Mouse (Mus musculus) telencephalon, adult 2 months (tissue): ENCODE measurements around the gene Itga11.
"Not testable (repeated sequence)": the region's sequence is repeated elsewhere in the genome, so short reads cannot be mapped to it uniquely, and the experiment has no call there.

ENCODE experiments used
- DNase-seq: peaks from one replicate; pipeline ENCODE4 v3.0.0-alpha.2; 2011; ENCODE audit warnings: low read depth, low spot score

Gene Itga11

DNA sequence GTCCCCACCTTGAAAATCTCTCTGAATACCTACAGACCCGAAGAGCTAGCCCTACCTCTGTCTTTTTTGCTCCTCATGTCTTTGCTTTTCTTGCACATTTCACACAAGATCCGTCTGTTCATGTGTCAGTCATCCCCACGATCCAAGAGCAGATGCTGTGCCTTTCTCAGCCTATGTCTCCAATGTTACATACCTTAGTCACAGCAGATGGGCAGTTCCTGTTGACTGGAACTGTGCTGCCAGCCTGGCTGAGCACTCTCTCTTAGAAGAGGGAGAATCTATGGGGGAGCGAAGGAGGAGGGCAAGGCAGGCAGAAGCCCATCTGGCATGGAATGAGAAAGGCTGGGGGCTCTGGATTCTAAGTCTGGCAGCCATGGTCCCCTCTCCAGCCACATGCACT lies 87.7 kb downstream of the Itga11 start:
- DNase-seq, result peak; percentile 67

DNA sequence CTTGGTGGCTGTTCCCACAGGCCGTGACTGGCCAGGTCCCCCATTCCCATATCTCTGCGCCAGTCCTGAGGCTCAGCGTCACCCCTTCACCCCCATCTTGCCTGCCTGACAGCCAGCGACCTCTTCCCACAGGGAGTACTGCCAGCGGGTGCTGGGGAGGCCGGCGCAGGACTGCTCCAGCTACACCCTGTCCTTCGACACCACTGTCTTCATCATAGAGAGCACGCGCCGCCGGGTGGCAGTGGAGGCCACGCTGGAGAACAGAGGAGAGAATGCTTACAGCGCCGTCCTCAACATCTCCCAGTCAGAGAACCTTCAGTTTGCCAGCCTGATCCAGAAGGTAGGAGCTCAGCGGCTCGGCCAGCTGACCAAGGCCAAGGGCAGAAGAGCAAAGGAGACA lies 89.8 kb downstream of the Itga11 start:
- no peak for DNase-seq

DNA sequence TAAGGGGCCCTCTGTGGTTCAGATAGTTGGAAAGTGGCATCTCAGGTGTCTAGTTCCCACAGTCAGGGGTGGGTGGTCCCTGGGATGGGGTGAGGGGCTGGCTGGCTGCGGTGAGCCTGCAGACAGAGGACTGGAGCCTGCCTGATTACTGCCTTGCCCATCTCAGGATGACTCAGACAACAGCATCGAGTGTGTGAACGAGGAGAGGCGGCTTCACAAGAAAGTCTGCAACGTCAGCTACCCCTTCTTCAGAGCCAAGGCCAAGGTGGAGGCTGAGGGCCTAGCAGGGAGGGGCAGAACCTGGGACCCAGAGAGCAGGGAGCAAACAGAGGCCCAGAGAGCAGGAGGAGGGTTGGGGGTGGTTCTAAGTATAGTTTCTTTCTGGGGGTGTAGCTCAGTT lies 90.7 kb downstream of the Itga11 start:
- no peak for DNase-seq

DNA sequence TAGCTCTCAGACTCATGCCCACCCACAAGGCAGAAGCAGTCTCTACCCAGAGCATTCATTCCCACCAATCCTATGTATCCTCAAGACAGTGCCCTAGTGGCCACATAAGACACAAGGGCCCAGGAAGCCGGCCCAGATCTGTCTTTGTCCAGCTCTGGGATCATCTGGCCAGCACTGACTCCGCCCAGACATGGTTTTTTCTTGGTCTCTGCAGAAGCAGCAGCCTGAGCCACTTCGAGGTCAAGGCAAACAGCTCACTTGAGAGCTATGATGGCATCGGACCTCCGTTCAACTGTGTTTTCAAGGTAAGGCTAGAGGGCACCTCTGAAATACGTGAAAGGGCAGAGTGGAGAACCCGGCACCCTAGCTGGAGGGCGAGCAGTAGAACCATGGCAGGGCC lies 95.1 kb downstream of the Itga11 start:
- no peak for DNase-seq

DNA sequence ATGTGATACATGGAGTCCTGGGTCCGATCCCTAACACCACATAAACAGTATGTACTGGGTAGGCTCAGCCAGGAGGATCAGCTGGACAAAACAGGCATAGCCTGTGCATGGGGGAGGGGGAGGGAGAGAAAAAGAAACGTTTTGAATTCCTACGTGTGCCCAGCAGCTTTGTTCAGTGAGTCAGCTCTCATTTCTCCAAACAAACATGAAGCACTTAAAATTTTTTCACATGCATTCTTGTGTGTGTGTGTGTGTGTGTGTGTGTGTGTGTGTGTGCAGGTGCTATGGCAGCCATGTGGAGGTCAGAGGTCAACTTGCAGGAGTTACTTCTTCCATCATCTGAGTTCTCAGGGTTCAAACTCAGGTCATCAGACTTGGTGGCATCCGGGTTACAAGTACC lies 97.8 kb downstream of the Itga11 start:
- DNase-seq, result no peak

DNA sequence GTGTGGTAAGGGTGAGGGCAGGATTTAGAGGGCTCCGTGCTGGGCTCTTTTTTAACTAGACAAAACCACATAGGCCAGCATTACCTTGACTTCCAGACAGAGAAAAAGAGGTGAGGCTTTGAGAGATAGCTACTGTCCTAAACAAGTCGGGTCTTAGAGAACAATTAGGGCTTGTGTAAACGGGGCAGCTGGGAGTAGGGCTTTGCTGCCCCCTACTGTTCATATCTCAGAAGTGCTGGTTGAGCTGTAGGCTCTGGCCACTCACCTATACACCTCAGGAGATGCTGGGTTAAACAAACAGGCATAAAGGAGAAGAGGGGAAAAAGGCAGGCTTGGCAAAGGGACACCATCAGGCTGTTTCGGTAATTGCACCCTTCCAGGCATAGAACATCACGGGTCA lies 99.8 kb downstream of the Itga11 start:
- no peak for DNase-seq

DNA sequence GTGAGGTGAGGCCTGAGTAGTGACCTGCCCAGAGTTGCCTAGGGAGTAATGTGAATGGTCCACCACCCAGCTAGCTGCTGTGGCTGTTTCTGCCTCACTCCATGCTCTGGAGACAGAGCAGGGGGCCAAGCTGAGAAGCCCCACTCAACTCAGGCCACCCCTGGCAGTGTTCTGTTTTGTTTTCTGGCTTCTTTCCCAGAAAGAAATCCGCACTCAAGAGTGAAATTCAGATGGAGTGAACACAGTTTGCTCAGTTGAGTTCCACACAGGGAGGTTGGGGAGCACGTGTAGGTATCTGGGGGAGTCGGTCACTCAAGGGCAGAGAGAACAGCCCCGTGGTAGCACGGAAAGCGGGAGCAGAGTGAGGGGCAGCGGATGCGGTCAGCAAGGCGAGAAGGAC lies 101.1 kb downstream of the Itga11 start:
- no peak for DNase-seq

DNA sequence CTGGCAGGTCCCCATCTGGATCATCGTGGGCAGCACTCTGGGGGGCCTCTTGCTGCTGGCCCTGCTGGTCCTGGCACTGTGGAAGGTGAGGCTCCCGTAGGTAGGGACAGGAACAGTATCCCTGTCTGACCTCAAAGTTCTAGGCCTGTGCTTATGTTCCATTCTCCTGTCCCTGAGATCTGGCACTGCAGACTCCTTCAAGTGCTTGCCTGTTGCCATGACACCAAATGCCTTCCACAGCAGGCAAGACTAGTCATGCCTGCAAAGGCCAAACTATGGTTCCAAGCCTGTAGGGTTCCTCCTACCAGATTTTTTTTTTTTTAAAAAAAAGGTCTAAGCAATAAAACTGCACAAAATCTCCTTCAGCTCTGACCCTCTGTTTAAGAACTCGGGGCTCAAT lies 104.3 kb downstream of the Itga11 start:
- peak; percentile 55 for DNase-seq

DNA sequence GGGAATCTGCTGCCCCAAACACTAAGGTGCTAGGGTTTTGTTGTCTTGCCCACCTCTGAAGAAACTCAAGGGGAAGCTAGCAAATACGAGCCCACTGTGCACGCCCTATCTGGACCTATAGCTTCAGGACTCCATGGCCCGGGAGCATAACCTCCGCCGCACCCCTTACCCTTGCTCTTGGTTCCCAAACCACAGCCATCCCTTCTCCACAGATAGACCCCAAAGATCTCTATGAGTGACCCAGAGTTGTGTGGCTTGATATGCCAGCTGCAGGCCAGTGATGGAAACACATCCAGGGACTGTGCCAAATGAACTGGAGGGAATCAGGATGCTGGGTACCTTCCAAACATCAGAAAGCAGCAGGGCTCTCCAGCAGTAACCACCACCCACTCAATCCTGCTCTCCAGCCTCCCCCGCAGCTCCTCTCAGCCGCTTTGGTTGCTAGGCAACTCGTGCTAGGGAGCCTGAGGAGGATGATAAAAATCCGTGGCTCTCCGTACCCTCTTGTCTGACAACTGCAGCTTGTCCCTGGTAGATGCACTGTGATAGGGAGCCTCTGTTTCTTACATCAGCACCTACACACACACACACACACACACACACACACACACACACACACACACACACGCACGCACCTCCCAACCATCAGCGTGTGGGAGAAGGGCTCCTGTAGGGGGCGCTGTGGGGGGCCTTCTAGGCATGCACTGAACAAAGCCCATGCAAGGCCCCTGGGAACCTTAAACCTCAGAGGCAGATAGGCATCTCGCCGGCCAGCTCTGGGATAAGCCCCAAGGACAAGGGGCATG lies 105.6 kb downstream of the Itga11 start:
- peak; percentile 95 for DNase-seq

DNA sequence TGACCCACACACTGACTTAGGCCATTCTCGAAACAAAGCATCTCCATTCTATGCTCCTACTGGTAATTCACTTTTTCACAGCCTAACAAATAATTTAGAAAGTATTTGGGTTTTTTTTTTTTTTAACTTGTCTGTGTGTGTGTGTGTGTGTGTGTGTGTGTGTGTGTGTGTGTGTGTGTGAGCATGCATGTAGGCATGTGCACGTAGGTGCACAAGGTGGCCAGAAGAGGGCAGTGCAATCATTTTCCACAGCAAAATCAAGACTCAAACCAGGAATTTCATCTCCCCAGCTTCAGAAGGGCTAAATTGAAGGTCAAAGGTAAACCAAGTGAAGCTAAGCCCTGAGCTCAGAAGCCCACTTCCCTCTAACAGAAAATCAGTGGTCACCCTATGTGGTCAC lies 106.6 kb downstream of the Itga11 start:
- DNase-seq, result no peak

DNA sequence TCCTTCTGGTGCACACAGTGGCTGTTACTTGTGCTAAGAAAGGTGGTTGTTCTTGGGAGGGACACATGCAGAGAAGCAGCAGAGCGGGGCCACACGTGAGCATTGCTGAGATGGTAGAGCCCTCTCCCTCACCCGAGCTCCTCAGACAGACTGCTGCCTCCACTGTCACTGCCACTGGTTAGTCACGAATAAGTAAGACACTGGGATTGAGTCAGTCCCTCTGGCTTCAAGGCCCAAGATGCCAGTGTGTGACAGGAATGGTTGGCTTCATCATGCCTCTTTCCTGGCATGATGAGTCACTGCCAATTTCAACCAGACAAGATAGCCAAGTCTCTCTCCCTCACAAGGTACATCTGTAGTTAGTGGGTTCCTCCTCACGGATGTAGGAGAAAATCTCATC lies 109.1 kb downstream of the Itga11 start:
- DNase-seq, result peak; percentile 67

DNA sequence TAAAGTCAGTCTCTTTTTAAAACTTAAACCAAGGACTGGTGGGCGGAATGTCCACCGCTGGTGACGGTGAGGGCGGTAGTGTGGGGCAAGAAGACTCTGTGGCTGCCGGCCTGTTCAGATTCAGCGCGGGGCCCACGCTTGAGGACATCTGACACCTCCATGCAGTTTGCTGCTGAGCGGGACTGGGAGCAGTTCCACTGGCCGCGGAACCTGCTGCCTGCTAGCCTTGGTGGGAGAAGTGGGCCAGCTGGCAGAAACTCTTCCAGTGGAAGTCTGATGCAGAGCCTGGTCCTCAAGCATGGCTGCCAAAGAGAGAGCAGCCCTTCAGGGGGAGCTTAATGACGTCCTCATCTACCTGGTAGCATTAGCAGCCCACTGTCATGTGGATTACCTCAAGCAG lies 112.2 kb downstream of the Itga11 start:
- no peak for DNase-seq

DNA sequence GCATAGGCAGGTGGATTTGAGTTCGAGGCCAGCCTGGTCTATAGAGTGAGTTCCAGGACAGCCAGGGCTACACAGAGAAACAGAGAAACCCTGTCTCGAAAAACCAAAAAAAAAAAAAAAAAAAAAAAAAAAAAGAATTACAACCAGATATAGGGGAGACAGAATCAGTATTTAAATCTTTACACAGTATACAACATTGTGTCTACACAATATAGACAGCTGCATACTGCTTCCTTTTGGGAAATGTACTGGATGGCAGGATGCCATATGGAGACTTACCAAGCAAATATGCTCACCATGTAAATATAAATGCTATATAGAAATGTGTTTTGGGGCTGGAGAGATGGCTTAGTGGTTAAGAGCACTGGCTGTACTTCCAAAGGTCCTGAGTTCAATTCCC lies 121.6 kb downstream of the Itga11 start:
- not testable (repeated sequence) for DNase-seq

DNA sequence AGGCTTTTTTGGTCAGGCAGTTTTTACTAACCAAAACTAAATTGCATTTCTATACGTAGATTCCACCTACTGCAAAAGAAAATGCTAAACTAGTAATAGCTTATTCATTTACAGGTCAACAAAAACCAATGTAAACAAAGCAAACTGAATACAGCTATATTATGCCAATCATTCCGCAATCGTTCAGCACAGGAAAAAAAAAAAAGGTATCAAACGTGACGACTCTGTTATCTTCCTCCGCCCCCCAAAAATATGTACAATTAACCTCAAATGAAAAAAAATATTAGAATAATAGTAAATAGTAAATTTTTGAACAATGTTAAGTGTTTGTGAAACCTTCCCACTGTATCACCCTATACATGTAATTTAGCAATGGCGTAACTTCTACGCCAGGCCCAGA lies 132.5 kb downstream of the Itga11 start:
- no peak for DNase-seq

DNA sequence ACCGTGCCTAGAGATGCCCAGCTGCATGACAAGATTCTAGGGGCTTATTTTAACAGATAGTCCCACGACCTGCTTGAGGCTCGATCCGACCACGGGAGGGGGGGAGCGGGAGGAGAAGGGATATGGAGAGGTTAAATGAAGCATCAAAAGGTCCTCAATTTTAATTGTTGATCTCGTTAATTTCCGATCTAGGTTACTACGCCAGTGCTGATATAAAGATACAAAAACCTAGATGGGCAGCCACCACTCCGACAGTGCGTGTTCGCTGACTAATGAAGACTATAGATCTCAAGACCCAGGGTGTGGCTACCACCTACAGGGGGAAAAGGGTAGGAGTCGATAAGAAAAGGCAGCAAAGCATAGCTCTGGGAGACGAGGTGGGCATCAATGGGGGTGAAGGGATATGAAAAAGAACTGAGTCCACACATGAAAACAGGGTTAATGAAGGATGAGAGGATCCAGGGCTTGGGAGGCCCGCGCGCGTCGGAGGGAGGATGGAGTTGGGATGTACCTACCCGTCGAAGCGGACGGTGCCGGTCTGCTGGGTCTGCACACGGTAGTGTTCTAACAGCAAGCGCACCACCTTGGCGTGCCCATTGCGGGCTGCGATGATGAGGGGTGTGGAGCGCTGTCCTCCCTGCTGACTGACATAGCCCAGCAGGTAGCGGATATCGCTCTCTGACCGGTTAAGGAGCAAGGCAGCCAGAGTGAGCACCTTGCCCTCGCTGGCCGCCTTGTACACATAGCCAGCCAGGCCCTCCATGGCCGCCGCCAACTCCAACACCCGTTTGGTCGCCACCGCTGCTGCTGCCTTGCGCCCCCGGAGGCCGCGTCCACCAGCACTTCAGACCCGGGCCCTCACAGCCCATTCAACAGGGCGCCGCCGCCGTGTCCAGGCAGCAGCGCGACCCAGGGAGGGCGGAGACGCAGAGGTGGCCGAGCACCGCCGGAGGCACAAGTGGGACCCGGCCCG lies 133.2 kb downstream of the Itga11 start:
- no peak for DNase-seq

DNA sequence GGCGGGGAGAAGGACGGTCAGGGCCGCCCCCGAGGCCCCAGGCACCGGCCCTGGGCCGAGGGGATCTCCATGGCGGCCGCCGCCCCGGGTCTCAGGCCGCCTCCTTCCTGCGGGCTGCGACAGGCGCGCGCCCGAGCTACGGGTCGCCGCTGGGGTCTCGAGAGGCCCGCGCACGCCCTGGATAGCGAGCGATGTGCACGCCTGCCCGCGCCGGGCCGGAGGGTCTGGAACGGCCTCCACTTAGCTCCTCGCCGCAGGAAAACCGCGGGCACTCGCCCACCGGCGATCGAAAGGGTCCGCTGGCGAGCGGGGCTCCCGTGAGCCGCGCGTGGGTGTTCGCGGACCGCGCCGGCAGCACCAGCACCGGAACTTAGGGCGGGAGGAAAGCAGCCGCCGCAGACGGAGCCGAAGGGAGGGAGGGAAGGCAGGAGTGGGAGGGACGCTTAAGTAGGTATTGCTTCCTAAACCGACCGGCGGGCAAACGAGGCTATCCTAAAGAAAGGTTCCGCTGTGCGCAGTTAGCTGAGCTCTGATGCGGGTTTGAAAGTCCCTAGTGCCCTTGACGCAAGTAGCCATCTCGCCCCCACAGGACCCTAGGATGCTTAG lies 134.0 kb downstream of the Itga11 start, which contains the start of gene Fem1b:
Gene Fem1b (minus strand): TSS at position 419 of the 606 bp plus-strand sequence.
- DNase-seq, result peak; percentile 95

DNA sequence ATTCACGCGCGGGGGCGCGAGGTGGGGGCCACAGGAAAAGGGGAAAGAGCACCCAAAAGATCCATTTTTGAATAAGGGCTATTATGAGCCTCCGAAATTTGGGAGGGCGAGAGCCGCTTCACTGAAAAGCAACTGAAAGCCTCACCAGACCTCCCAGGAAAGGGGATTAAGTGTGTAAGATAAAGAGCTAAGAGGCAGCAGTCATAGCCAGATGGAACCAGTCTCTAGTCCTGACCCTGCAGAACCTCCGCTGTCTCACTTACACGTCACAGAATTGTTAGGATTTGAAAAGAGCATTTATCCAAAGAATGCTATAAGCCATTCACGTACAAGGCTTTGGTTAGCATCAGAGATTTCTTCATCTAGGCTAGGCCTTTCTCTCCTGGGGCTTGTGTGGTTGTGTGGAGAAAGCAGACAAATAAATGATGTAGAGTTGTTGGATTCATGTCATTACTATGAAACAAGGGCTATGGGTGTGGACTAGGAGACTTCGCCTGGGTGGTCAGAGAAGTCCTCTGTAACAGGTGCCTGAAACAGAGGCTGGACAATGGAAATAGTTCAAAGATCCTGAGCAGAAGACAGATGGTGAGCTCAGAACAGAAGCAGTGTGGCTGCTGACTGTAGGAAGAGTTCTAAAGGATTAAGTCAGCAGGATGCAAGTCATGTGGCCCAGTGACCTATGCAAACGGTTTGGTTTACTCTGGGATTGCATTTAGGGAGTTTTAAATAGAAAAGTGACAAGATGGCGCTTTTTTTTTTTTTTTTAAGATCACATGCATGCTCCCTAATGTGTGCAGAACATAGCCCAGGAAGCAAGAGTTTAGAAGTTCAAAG lies 134.8 kb downstream of the Itga11 start:
- no peak for DNase-seq

DNA sequence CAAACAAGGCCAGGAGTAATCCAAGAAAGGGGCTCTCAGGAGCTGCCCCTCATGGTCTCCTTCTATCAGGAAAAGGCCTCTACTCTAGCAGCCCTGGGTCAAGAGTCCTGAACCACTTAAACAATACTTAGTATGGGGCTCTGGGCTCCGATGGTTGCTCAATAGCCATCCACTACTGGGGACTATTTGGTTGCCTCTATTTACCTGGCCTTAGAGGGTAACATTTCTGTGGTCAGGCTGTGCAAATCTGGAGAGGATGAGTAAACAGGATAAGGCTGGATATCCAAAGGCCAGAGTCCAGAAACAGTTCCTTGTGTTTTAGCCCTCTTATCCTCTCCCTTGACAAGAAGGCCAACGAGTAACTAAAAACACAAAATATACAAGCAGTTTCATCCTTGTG lies 137.1 kb downstream of the Itga11 start:
- DNase-seq, result no peak

DNA sequence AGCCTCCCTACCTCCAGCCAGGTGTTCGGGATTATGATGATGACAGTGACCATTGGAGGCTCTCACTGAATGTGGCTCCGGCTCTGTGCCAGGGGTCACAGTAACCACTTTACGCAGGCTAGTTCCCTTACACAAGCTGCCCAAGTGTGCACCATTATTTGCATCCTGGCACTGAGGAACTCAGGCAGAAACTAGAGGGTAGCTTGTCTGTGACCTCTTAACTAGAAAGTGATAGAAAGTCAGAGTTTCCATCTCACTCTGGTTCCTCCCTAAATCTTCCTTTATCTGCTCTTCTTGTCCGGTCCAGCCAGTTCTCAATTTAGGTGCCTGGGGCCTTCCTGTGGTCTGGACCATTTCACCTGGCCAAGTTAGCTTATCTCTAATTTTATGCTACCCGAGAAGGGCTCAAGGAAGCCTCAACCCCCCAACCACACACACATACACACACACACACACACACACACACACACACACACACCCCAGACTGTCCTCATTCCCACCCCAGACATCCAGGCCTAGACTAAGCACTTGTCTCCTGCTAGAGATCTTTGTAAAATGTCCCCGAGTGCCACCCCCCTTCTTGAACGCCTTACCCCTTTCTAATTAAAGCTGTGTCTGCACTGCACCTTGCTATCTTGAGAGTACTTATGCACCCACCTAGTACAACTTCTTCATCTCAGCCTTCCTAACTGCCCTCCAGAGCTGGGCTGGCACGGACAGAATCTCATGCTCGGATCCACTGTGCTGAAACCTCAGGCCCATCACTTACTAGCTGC lies 138.9 kb downstream of the Itga11 start:
- DNase-seq, result no peak

DNA sequence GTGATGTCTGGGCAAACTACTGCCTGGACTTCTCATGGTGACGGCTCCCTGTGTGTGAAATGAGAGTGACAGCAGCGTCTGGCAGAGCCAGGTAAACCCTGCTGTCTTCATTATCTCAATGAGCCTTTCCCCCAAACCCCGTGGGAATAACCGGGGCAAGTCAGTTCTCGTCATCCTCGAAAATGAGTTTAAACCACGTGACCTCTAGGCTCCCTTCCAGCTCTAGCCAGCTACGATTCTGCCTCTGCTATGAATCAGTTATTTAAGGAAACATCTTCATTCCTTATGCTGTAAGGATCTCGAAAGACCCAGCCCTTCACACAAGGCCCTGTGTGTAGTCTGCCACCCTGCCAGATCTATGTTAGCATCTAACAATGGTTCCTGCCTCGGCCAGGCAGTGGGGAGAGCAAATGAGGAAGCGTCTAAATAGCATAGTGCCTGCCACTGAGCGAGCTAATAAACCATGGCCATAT lies 139.5 kb downstream of the Itga11 start:
- peak; percentile 54 for DNase-seq
